ENCODE assay signal across 21 mouse cellular contexts in the genomic region with DNA sequence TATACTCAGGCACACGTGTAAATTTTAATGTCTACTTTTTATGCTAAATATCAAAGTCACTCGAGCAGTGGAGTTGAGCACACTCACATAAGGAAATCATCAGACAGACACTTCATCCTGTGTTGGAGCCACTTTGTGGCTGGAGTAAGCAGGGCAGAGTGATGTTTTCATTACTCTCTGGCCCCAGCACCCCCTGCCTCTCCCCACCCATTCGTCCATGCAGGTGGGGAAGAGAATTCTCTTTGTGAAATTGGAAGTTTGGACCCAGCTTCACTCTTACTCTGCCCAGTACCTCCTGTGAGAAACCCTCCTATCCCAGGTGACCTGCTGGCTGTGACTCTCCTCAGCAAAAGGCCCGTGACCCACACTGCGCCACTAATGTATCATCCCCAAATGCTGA. TPM values are rescaled to one million over a fixed set of nuclear protein-coding genes. Genes with fewer than 3 reads are reported as not detected.
DNase-seq lines count a peak whose midpoint lies in the region; TF ChIP-seq lines count a peak whose summit lies in the region.
"Had no signal": no experiment of that assay in that cellular context is flagged by ENCODE, and none has a peak within 500 bp of the region (broad histone marks: within the 10 kb centered on the region; RNA-seq: fewer than 3 reads in every experiment).

No protein-coding gene starts in this region.

- peak; percentile 78 for DNase-seq in heart, adult 11 months
- no peak for DNase-seq in heart, postnatal 36 days
- no peak for DNase-seq in layer of hippocampus, adult 2 months (ENCODE audit: low spot score in 2 of 2)
- no peak for DNase-seq in layer of hippocampus, adult 8-10 months (ENCODE audit: low spot score in 2 of 2)
- peak; percentile 5 for DNase-seq in urinary bladder, postnatal 10 days (ENCODE audit: low spot score)
- no peak for DNase-seq in urinary bladder, postnatal 4 days (ENCODE audit: low spot score in 2 of 2)
- DNase-seq: adrenal gland, adult 8-10 months; adrenal gland, postnatal 14 days; adrenal gland, postnatal 36 days; B cell, adult 2 months; cerebellum, adult 11-12 months; cerebellum, adult 2 months; cerebellum, adult 9-10 months; cerebellum, postnatal 10 days; cerebellum, postnatal 25 days had no signal

- peak overlapping the region; percentile 84; the same call in 1 of the 2 replicates for H3K27ac ChIP-seq in layer of hippocampus, adult 2 months
- H3K27ac ChIP-seq: embryonic facial prominence, embryonic 10.5 days; embryonic facial prominence, embryonic 12.5 days; forebrain, embryonic 13.5 days; forebrain, embryonic 15.5 days had no signal

- intact Hi-C loops in heart, postnatal 36 days (cut with DNase I): no loop called here

- H3K4me3 ChIP-seq in layer of hippocampus, adult 2 months: no peak overlapping the region
- H3K4me3 ChIP-seq: embryonic facial prominence, embryonic 10.5 days; embryonic facial prominence, embryonic 12.5 days; forebrain, embryonic 13.5 days; forebrain, embryonic 15.5 days had no signal

- no peak for TF ChIP-seq CTCF in layer of hippocampus, adult 2 months (conservative IDR thresholded peaks at IDR 0.05)

RNA-seq across cellular contexts. Expression of a gene that starts 4.2 kb away (rescaled TPM):
- total RNA-seq in heart, postnatal 36 days (2021): 10 to 100 TPM in 1 of 2 experiments, 1 to 10 TPM in 1; 6.9 to 10.4 TPM
- total RNA-seq in layer of hippocampus, adult 2 months (2021): 10 to 100 TPM; 62.8 to 64.0 TPM
- total RNA-seq in layer of hippocampus, adult 8-10 months (2022): 10 to 100 TPM; 52.8 to 62.0 (median 58.8) TPM
- total RNA-seq: CH12.LX, G1E had no signal

RNA-seq across cellular contexts. Expression of a gene that starts 24.9 kb away (rescaled TPM):
- 1 to 10 TPM; 1.7 to 2.2 TPM for total RNA-seq in heart, postnatal 36 days (2021)
- total RNA-seq in layer of hippocampus, adult 2 months (2021): under 1 TPM; 0.59 to 0.76 TPM
- 1 to 10 TPM in 2 of 4 experiments, under 1 TPM in 2; 0.62 to 1.4 (median 1.0) TPM for total RNA-seq in layer of hippocampus, adult 8-10 months (2022)

RNA-seq across cellular contexts. Expression of a gene that starts 47.9 kb away (rescaled TPM):
- 1 to 10 TPM; 1.9 to 4.6 TPM for total RNA-seq in heart, postnatal 36 days (2021)
- total RNA-seq in layer of hippocampus, adult 2 months (2021): under 1 TPM; 0.20 to 0.46 TPM
- total RNA-seq in layer of hippocampus, adult 8-10 months (2022): 1 to 10 TPM in 1 of 4 experiments, under 1 TPM in 3; 0.39 to 1.5 (median 0.75) TPM
- total RNA-seq: CH12.LX had no signal

Comparison
In these comparisons a context has a peak if more than half of its experiments do, and no peak if none do; other contexts are left out.
1. DNase-seq: peak in heart, adult 11 months (single experiment) and urinary bladder, postnatal 10 days (single experiment); none in heart, postnatal 36 days (0 of 2), layer of hippocampus, adult 2 months (0 of 2), layer of hippocampus, adult 8-10 months (0 of 2) and urinary bladder, postnatal 4 days (0 of 2).
2. RNA of a gene that starts 4.2 kb away (total RNA-seq): 62.8 to 64.0 TPM in layer of hippocampus, adult 2 months and 52.8 to 62.0 TPM in layer of hippocampus, adult 8-10 months; 6.9 to 10.4 TPM in heart, postnatal 36 days; every median in the first group is over 4 times any median in the second.